Mouse (Mus musculus) common myeloid progenitor, adult 5-6 weeks (primary cell): ENCODE measurements around the gene Atp7b. TPM values are rescaled to one million over a fixed set of nuclear protein-coding genes. Genes with fewer than 3 reads are reported as not detected.

Experiments used
- ATAC-seq: replicated peaks from 2 replicates; pipeline ENCODE4 v1.8.0; 2016; ENCODE audit warnings: low read depth, mild to moderate bottlenecking, moderate TSS enrichment, inconsistent platforms; ENCODE audit not compliant: poor library complexity, severe bottlenecking
- total RNA-seq: library from RNA; stranded (forward); fragments of 200-1000, 187-1606 nt; gene quantifications from 2 replicates; pipeline ENCODE4 v1.2.3, GENCODE M21; 2017

The Atp7b gene
- 6.8 and 10.3 TPM in 2 replicates for total RNA-seq

- peak; percentile 36 for ATAC-seq
Measured at GRCm38 (mm10) chr8:22059821-22060445, at the start of gene Atp7b. Atp7b (minus strand) TSS chr8:22060305.

- ATAC-seq: no peak
Measured at GRCm38 (mm10) chr8:22107020-22107419, 46.9 kb upstream of the Atp7b start.

GRCm38 (mm10) chr8:22091568-22091967 is 31.5 kb upstream of the Atp7b start:
- no peak for ATAC-seq

- no peak for ATAC-seq
Measured at GRCm38 (mm10) chr8:22089226-22089625, 29.1 kb upstream of the Atp7b start.

GRCm38 (mm10) chr8:22079313-22080007 is 19.4 kb upstream of the Atp7b start:
- peak; percentile 42; the same call in 1 of the 2 replicates for ATAC-seq

- no peak for ATAC-seq
Measured at GRCm38 (mm10) chr8:22061126-22061525, 1.0 kb upstream of the Atp7b start.

- peak; percentile 97 for ATAC-seq
Measured at GRCm38 (mm10) chr8:22060446-22060889, 363 bp upstream of the Atp7b start, which contains the start of gene Alg11. Alg11 (plus strand) TSS chr8:22060721.

GRCm38 (mm10) chr8:22059153-22059738 is 859 bp downstream of the Atp7b start:
- ATAC-seq: no peak

- ATAC-seq: no peak
Measured at GRCm38 (mm10) chr8:22058368-22058767, 1.7 kb downstream of the Atp7b start.

GRCm38 (mm10) chr8:22056850-22057249 is 3.3 kb downstream of the Atp7b start:
- ATAC-seq: no peak

- ATAC-seq: no peak
Measured at GRCm38 (mm10) chr8:22055492-22055877, 4.6 kb downstream of the Atp7b start.

GRCm38 (mm10) chr8:22054674-22055491 is 5.2 kb downstream of the Atp7b start:
- ATAC-seq: peak; percentile 53; the same call in 1 of the 2 replicates

- peak; percentile 100 for ATAC-seq
Measured at GRCm38 (mm10) chr8:22047699-22048464, 12.2 kb downstream of the Atp7b start.

- ATAC-seq: no peak
Measured at GRCm38 (mm10) chr8:22043706-22044105, 16.4 kb downstream of the Atp7b start.

GRCm38 (mm10) chr8:22042515-22042914 is 17.6 kb downstream of the Atp7b start:
- ATAC-seq: no peak

- ATAC-seq: no peak
Measured at GRCm38 (mm10) chr8:22040153-22040509, 20.0 kb downstream of the Atp7b start.

GRCm38 (mm10) chr8:22039468-22040152 is 20.5 kb downstream of the Atp7b start:
- no peak for ATAC-seq

GRCm38 (mm10) chr8:22037022-22037421 is 23.1 kb downstream of the Atp7b start:
- no peak for ATAC-seq

- ATAC-seq: no peak
Measured at GRCm38 (mm10) chr8:22036137-22036536, 24.0 kb downstream of the Atp7b start.
